In genomic region chr7:68716926-68717325, GRCm38 (mm10) we compare ENCODE assay signal across 12 mouse cellular contexts. TPM values are rescaled to one million over a fixed set of nuclear protein-coding genes. Genes with fewer than 3 reads are reported as not detected.
A peak's percentile ranks its signal among the peaks of the same experiment; 100 is the strongest.
DNase-seq lines count a peak whose midpoint lies in the region; ATAC-seq lines count a peak whose summit lies in the region.
"Had no signal": no experiment of that assay in that cellular context is flagged by ENCODE, and none has a peak within 500 bp of the region (broad histone marks: within the 10 kb centered on the region; RNA-seq: fewer than 3 reads in every experiment).

No protein-coding gene starts in this region.

- H3K4me1 ChIP-seq in heart, embryonic 14.5 days (ENCODE audit: control insufficient read depth in 2 of 2, insufficient read depth in 2 of 2, low read length in 2 of 2) = peaks cover 8 to 14% of the 10 kb centered on the region in 2 experiments
- peaks cover 22% of the 10 kb centered on the region for H3K4me1 ChIP-seq in lung, embryonic 15.5 days
- H3K4me1 ChIP-seq: midbrain, embryonic 15.5 days; neural tube, embryonic 12.5 days had no signal

- no peak overlapping the region for H3K27ac ChIP-seq in heart, embryonic 14.5 days (replicated peaks in 1 of 2; ENCODE audit: control insufficient read depth in 1 of 2, insufficient read depth in 1 of 2, low read depth in 2 of 2, low read length in 2 of 2)
- 0 out of 2 replicates have a peak overlapping the region, but pooled peaks have one; percentile 21 for H3K27ac ChIP-seq in lung, embryonic 15.5 days
- H3K27ac ChIP-seq: hindbrain, postnatal 0 days; midbrain, embryonic 15.5 days; neural tube, embryonic 12.5 days had no signal

- no peaks in the 10 kb centered on the region for H3K9me3 ChIP-seq in heart, embryonic 14.5 days (ENCODE audit: control insufficient read depth, low read length)
- H3K9me3 ChIP-seq in lung, embryonic 15.5 days = no peaks in the 10 kb centered on the region
- H3K9me3 ChIP-seq: midbrain, embryonic 15.5 days; neural tube, embryonic 12.5 days had no signal

- H3K27me3 ChIP-seq in heart, embryonic 14.5 days (ENCODE audit: control insufficient read depth, insufficient read depth, low read length) = no peaks in the 10 kb centered on the region
- H3K27me3 ChIP-seq in lung, embryonic 15.5 days = no peaks in the 10 kb centered on the region
- H3K27me3 ChIP-seq: midbrain, embryonic 15.5 days; neural tube, embryonic 12.5 days had no signal

- H3K4me3 ChIP-seq in heart, embryonic 14.5 days (ENCODE audit: control insufficient read depth in 1 of 2, insufficient read depth in 1 of 2, low read depth in 1 of 2, low read length in 2 of 2) = no peak overlapping the region
- no peak overlapping the region for H3K4me3 ChIP-seq in lung, embryonic 15.5 days
- H3K4me3 ChIP-seq: midbrain, embryonic 15.5 days; neural tube, embryonic 12.5 days had no signal

- WGBS in heart, embryonic 14.5 days = 48% methylated on average over 8 of the region's 8 CpGs
- WGBS in lung, embryonic 15.5 days = 44% methylated on average over 8 of the region's 8 CpGs

- H3K9ac ChIP-seq in heart, embryonic 14.5 days (ENCODE audit: low read length) = no peak overlapping the region
- H3K9ac ChIP-seq in lung, embryonic 15.5 days = no peak overlapping the region
- H3K9ac ChIP-seq: lung, embryonic 14.5 days; midbrain, embryonic 15.5 days; neural tube, embryonic 12.5 days had no signal

- 0 out of 2 replicates have a peak overlapping the region, but pooled peaks have one; percentile 26 for H3K4me2 ChIP-seq in heart, embryonic 14.5 days (ENCODE audit: low read length)
- H3K4me2 ChIP-seq in lung, embryonic 15.5 days = peak overlapping the region; percentile 38; the same call in 1 of the 2 replicates
- H3K4me2 ChIP-seq: midbrain, embryonic 15.5 days had no signal

- no peak for DNase-seq in heart, adult 8-10 months (ENCODE audit: low spot score)
- no peak for DNase-seq in lung, postnatal 36 days
- peak; percentile 37 for DNase-seq in retina, postnatal 1 day
- DNase-seq in retina, embryonic 14.5 days (ENCODE audit: low spot score) = no peak
- no peak for DNase-seq in ovary, postnatal 10 days (ENCODE audit: low spot score)
- DNase-seq: thymus, postnatal 4 days had no signal

- no peak for ATAC-seq in heart, embryonic 14.5 days (ENCODE audit: insufficient number of reproducible peaks, insufficient read depth, low FRiP score, low read depth)
- ATAC-seq in lung, embryonic 15.5 days (ENCODE audit: borderline replicate concordance, extremely low read depth, low FRiP score, low TSS enrichment) = no peak
- ATAC-seq: midbrain, embryonic 15.5 days had no signal

- H3K36me3 ChIP-seq in heart, embryonic 14.5 days (ENCODE audit: control insufficient read depth, insufficient read depth, low read length) = no peaks in the 10 kb centered on the region
- no peaks in the 10 kb centered on the region for H3K36me3 ChIP-seq in lung, embryonic 15.5 days
- H3K36me3 ChIP-seq: midbrain, embryonic 15.5 days; neural tube, embryonic 12.5 days had no signal

RNA-seq across cellular contexts. Expression of gene Arrdc4, which starts 32.1 kb away (rescaled TPM):
- 18.8 and 22.1 TPM in 2 replicates for polyA plus RNA-seq in heart, embryonic 14.5 days (2014; fragmentation: Nextera tagmentation; extraction: Ambion mirVana)
- total RNA-seq in heart, adult 8-10 months (2022) = 1 to 10 TPM; 5.3 to 9.3 (median 7.2) TPM
- polyA plus RNA-seq in lung, embryonic 15.5 days (2015; fragmentation: Nextera tagmentation; extraction: Ambion mirVana) = 16.9 and 18.4 TPM in 2 replicates
